25 mouse cellular contexts compared by ENCODE assay signal in the genomic region with DNA sequence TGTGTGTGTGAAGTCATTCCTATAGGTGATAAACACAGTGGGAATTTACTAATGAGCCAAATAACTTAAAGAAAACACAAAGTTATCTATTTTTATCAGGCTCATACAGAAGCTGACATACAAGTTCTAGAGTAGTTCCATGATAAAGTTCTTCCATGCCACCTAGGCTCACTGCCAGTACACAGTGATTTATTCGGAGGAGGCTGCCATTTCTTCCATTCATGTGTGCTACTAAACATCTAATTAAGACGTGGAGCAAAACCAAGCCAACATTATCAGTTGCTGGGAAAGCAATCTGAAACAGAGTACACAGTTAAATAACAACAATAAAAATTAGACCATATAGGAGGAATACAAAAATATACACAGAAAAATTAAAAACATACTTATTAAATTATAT.
"Had no signal": no experiment of that assay in that cellular context is flagged by ENCODE, and none has a peak within 500 bp of the region (broad histone marks: within the 10 kb centered on the region; RNA-seq: fewer than 3 reads in every experiment).

No protein-coding gene starts in this region.

- ATAC-seq: hindbrain, postnatal 0 days; intestine, embryonic 16.5 days; liver, postnatal 0 days had no signal

- H3K9me3 ChIP-seq: heart, embryonic 13.5 days; heart, embryonic 15.5 days; hindbrain, embryonic 13.5 days; hindbrain, embryonic 15.5 days; limb, embryonic 13.5 days; limb, embryonic 15.5 days; liver, embryonic 13.5 days; liver, embryonic 15.5 days had no signal

- H3K36me3 ChIP-seq: heart, embryonic 13.5 days; heart, embryonic 15.5 days; hindbrain, embryonic 13.5 days; hindbrain, embryonic 15.5 days; limb, embryonic 13.5 days; limb, embryonic 15.5 days; liver, embryonic 13.5 days; liver, embryonic 15.5 days had no signal

- H3K4me3 ChIP-seq: heart, adult 2 months; heart, embryonic 13.5 days; heart, embryonic 15.5 days; hindbrain, embryonic 13.5 days; hindbrain, embryonic 15.5 days; layer of hippocampus, adult 2 months; left cerebral cortex, adult 2 months; limb, embryonic 13.5 days; limb, embryonic 15.5 days; liver, embryonic 13.5 days; liver, embryonic 15.5 days had no signal

- H3K4me2 ChIP-seq: heart, embryonic 11.5 days; heart, embryonic 13.5 days; heart, embryonic 15.5 days; hindbrain, embryonic 13.5 days; hindbrain, embryonic 15.5 days; limb, embryonic 13.5 days; limb, embryonic 15.5 days; liver, embryonic 13.5 days; liver, embryonic 15.5 days had no signal

- DNase-seq: gastrocnemius, postnatal 14 days; gastrocnemius, postnatal 36 days; heart, adult 11 months; heart, adult 2 months; heart, postnatal 14 days; heart, postnatal 36 days; kidney, adult 11 months; kidney, adult 2 months; kidney, postnatal 10 days; kidney, postnatal 25 days; kidney, postnatal 4 days; liver, embryonic 13.5 days; liver, postnatal 0 days had no signal

- H3K4me1 ChIP-seq: heart, embryonic 13.5 days; heart, embryonic 15.5 days; hindbrain, embryonic 15.5 days; liver, embryonic 13.5 days; liver, embryonic 15.5 days had no signal

- H3K27ac ChIP-seq: heart, adult 2 months; heart, embryonic 13.5 days; heart, embryonic 15.5 days; hindbrain, embryonic 13.5 days; hindbrain, embryonic 15.5 days; hindbrain, postnatal 0 days; layer of hippocampus, adult 2 months; left cerebral cortex, adult 2 months; liver, embryonic 13.5 days; liver, embryonic 15.5 days had no signal

- H3K27me3 ChIP-seq: heart, embryonic 13.5 days; heart, embryonic 15.5 days; hindbrain, embryonic 13.5 days; hindbrain, embryonic 15.5 days; limb, embryonic 13.5 days; limb, embryonic 15.5 days; liver, embryonic 13.5 days; liver, embryonic 15.5 days had no signal

- H3K9ac ChIP-seq: heart, embryonic 13.5 days; heart, embryonic 15.5 days; hindbrain, embryonic 13.5 days; hindbrain, embryonic 15.5 days; limb, embryonic 13.5 days; limb, embryonic 15.5 days; liver, embryonic 13.5 days; liver, embryonic 15.5 days; liver, postnatal 0 days had no signal
